Mouse (Mus musculus): Measurements from ENCODE around the gene Arhgap45.

Gene Arhgap45

GRCm38 (mm10) chr10:79986963-79987362 lies 29.5 kb upstream of the Arhgap45 start:
- 4% methylated on average over 11 of the region's 11 CpGs for WGBS

DNA sequence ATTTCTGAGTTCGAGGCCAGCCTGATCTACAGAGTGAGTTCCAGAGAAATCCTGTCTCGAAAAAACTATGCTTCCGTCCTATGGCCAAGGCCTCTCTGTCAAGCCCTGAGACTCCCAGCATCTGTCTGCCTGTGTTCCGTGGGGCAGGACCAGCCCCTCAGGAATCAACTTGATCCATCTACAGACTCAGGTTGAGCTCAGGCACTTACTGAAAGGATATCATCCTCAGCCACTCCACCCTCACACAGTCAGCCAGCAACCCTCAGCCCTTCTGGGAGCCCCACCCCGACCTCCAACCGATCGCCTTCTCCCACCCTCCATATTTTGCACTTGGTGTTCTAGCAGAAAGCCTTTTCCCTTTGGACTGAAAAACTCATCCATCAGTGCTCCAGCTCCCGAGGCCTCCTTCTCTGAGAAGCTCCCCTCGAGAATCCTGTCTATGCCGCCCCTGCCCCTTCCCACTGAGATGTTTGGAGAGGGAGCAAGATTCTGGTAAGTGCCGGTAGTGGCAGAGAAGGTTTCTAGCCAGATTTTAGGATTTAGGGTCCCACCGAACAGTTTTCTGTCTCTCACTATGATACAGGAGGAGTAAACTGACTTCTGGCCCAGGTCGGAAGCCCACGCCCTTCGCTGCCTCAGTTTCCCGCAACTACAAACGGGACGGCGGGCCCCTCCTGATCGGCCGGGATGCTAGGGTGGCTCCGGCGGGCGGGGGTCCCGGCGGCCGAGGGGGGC lies 28.5 kb upstream of the Arhgap45 start:
- 20% methylated on average over 27 of the region's 27 CpGs for WGBS

DNA sequence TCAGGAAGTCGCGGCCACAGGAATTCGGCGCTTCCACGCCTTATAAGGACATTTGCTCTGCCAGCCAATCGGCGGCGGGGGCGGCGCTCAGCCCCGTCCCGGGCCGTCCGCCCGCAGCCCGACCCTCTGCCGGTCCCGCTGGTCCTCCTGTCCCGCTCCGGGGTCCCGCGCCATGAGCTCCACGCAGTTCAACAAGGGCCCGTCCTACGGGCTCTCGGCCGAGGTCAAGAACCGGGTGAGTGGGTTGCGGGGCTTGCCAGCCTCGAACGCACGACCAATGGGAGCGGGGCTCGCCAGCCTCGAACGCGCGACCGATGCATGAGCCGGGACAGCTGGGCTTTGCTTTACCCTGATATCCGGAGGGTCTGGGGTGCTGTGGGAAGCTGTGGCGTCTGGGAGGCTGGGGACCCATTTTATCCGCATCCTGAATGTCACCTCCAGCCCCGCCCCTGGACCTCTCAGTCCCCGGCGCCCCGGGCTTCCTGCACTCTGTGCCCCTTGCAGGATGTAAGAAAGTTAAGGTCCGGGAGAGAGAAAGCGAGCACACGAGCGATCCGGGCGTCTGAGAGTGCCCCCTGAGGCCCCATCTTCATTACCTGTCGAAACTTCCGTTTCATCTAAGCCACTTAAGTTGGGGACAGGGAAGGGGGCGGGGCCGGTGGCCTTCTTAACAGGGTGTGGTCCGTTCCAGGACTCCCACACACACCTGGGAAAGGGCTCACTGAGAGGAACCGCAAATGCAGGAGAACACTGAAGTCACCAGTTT lies 27.8 kb upstream of the Arhgap45 start, which contains the start of gene Cnn2:
Gene Cnn2 (plus strand): TSS at position 79 of the 766 bp plus-strand sequence.
- WGBS = 3% methylated on average over 59 of the region's 59 CpGs

DNA sequence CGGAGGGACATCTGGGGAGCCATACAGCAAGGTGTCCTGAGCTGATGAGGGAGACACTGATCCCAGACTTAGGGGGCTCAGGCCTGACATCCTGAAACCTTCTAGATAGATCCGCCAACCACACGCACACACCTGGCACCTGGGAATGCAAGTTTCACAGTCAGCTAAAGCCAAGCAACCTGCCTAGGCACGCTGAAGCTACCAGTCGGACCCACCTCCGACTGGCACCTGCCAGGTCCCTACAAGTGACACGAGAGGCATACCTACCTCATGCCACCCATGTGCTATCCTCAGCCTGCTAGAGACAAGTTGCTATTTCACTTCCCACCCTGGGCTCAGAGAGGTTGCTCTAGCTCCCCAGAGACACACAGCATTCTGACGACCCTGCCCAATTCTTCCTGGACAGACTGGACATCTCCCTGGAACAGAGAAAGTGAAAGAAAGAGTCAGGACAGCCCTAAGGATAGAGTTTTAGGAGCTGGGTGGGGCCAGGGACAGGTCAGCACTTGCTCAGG lies 27.1 kb upstream of the Arhgap45 start:
- WGBS = 52% methylated on average over 8 of the region's 8 CpGs

DNA sequence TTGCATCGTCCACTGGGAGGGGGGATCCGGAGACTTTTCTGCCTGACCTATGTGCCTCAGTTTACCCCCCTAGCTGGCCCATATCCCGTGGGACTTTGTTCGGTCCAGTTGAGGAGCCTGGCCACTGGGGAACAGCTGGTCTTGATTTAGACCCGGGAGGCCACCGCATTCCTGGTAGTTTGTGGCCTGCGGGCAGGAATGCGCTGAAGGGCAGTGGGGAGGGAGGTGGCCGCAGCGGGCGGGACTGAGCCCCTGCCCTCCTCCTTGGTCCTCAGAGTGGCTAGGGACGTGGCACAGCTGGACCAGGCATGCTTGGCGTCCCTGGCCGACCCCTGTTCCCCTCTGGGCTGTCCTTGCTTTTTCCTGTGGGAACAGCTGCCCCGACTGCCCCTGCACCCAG lies 26.6 kb upstream of the Arhgap45 start:
- 31% methylated on average over 15 of the region's 15 CpGs for WGBS

- WGBS = 69% methylated on average over 12 of the region's 12 CpGs
Observed at GRCm38 (mm10) chr10:79991099-79991498, 25.4 kb upstream of the Arhgap45 start.

- 86% methylated on average over 6 of the region's 6 CpGs for WGBS
Observed at GRCm38 (mm10) chr10:79991548-79991947, 24.9 kb upstream of the Arhgap45 start.

- WGBS = 65% methylated on average over 16 of the region's 16 CpGs
Observed at GRCm38 (mm10) chr10:79994397-79995115, 21.9 kb upstream of the Arhgap45 start.

GRCm38 (mm10) chr10:79995636-79996035 lies 20.8 kb upstream of the Arhgap45 start:
- WGBS = 69% methylated on average over 1 of the region's 1 CpGs

GRCm38 (mm10) chr10:79996272-79997033 lies 20.0 kb upstream of the Arhgap45 start, which contains the start of gene Abca7:
Gene Abca7, plus strand, starts transcription at chr10:79996494.
- under 1% methylated on average over 34 of the region's 34 CpGs for WGBS

GRCm38 (mm10) chr10:79997034-79997760 lies 19.3 kb upstream of the Arhgap45 start:
- WGBS = 2% methylated on average over 35 of the region's 35 CpGs

DNA sequence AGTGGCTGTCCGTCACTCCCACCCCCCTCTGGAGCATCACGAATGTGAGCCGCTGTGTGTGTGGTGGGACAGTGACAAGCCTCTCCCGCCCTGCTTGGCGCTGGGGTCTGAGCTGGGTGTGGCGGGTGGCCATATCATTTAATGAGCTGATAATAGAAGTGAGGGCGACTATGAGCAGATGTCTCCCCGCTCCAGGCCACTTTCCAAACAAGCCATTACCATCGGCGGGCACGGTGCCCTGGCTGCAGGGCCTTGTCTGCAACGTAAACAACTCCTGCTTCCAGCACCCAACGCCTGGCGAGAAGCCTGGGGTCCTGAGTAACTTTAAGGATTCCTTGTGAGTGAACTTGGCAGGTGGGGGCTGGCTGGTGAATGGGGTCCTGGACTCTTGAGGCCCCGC lies 18.6 kb upstream of the Arhgap45 start:
- WGBS = 25% methylated on average over 15 of the region's 15 CpGs

DNA sequence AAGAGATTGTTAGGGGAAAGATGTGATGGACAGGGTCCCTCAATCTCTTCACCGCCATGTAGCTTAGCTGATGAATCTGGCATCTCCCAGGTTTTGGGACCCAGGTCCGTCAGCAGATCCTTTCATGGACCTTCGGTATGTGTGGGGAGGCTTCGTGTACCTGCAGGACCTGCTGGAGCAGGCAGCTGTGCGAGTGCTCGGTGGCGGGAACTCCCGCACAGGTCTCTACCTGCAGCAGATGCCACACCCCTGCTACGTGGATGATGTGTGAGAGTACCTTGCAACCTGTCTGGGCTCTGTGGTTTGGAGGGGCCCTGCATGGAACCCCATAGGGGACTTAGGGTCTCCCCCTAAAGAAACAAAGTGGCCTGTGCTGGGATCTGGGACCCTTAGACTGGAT lies 14.5 kb upstream of the Arhgap45 start:
- 89% methylated on average over 9 of the region's 9 CpGs for WGBS

- 58% methylated on average over 21 of the region's 21 CpGs for WGBS
Observed at GRCm38 (mm10) chr10:80002829-80003228, 13.6 kb upstream of the Arhgap45 start.

DNA sequence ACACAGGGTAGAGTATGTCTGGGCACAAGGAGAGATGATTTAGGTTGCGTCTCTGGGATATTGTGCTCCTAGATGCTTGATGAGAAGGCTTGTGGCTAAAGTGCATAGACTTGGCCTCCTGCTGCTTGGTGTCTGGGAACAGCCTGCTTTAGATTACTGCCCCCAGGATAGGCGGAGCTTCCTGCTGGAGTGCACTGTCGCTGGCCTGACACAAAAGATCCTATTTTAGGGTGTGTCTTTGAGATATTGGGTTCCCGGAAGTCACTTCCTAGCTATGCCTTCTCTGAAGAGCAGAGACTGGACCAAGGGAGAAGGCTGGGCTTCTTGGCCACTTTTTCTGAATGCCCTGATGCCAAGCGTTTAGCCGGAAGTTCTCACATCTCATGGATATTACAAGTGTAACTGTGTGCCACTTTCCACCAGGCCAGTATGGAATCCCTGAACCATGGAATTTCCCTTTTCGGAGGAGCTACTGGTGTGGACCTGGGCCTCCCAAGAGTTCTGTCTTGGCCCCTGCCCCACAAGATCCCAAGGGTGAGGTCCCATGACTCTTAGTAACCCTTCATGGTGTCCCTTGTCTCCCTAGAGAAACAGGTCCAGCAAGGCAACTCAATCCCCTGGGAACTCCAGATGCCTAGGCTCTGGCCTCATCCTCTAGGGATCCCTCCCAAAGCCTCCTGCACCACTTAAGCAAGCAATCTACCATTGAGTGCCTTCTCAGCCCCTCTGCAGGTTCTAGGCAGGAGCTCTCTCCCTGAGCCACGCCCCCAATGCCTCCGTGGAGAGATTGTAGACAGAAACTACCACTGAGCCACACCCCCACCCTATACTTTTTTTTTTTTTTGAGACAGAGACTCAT lies 12.8 kb upstream of the Arhgap45 start:
- 71% methylated on average over 9 of the region's 9 CpGs for whole genome bisulfite sequencing

DNA sequence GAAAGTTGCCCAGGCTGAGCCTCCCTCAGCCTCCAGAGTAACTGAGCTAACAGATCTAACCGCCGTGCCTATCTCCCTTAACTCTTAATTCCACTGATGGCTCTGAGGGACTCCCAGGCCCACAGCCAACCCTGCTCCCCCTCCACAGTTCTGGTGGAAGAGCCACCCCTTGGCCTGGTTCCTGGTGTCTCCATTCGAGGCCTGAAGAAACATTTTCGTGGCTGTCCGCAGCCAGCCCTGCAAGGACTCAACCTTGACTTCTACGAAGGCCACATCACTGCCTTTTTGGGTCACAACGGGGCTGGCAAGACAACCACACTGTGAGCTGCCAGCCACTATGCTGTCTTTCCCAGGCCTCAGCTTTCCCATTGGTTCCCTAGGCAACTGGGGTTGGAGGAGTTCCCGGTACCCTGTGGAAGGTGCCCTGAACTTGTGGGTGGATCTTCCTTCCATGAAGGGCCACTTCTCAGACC lies 12.2 kb upstream of the Arhgap45 start:
- WGBS = 69% methylated on average over 8 of the region's 8 CpGs

DNA sequence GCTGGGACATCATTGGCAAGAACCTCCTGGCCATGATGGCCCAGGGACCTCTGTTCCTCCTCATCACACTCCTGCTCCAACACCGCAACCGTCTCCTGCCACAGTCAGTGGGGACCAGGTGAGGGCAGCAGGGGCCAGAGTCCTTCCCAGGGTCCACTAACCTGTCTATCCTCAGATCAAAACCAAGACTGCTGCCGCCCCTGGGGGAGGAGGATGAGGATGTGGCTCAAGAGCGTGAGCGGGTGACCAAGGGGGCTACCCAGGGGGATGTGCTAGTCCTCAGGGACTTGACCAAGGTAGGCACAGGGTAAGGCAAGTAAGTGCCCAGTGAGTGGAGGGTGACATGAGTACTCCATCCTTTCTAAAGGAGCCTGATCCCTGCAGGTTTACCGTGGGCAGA lies 4.7 kb upstream of the Arhgap45 start:
- 89% methylated on average over 6 of the region's 6 CpGs for WGBS

- WGBS = 60% methylated on average over 25 of the region's 25 CpGs
Observed at GRCm38 (mm10) chr10:80013609-80014008, 2.8 kb upstream of the Arhgap45 start.

DNA sequence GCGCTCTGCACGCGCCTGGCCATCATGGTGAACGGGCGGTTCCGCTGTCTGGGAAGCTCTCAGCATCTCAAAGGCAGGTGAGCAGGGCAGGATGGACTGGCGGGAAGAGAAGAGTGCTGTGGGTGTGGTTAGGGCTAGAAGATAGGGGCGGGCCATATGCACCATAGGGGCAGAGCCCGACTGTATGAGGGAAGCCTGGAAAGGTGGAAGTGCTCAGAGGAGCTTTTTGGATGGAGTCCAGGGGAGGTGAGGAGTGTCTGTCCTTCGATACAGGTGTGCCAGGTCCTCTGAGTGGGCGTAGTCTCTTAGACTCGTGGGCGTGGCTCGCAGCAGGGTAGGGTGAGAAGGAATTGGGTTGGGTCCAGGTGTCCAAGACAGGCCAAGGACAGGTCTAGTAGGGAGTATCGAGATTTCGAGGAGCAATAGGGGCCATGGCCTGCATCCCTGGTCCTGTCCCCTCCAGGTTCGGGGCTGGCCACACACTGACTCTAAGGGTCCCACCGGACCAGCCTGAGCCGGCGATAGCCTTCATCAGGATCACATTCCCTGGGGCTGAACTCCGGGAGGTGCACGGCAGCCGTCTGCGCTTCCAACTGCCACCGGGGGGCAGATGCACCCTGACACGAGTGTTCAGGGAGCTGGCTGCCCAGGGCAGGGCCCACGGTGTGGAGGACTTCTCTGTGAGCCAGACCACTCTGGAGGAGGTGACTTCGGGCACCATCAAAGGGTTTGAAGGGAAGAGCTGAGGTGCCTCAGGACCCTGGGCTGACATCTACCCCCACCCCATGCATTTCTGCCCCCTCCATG lies 1.8 kb upstream of the Arhgap45 start:
- 49% methylated on average over 28 of the region's 28 CpGs for WGBS

Measured in cerebral cortex, adult 2 months (tissue).